24 mouse cellular contexts compared by ENCODE assay signal in genomic region chr11:44901715-44902114, GRCm38 (mm10).
DNase-seq lines count a peak whose midpoint lies in the region; ATAC-seq and TF ChIP-seq lines count a peak whose summit lies in the region.
"Had no signal": no experiment of that assay in that cellular context is flagged by ENCODE, and none has a peak within 500 bp of the region (broad histone marks: within the 10 kb centered on the region; RNA-seq: fewer than 3 reads in every experiment).

No protein-coding gene starts in this region.

- H3K9ac ChIP-seq in hindbrain, postnatal 0 days (replicated peaks; ENCODE audit: low read length) = no peak overlapping the region
- 0 out of 2 replicates have a peak overlapping the region, but pooled peaks have one; percentile 35 for H3K9ac ChIP-seq in neural tube, embryonic 13.5 days
- H3K9ac ChIP-seq: embryonic facial prominence, embryonic 12.5 days; forebrain, embryonic 15.5 days; liver, embryonic 14.5 days; lung, embryonic 14.5 days had no signal

- ATAC-seq in hindbrain, postnatal 0 days = no peak
- no peak for ATAC-seq in neural tube, embryonic 13.5 days (ENCODE audit: low read depth)

- no peak overlapping the region for H3K4me3 ChIP-seq in hindbrain, embryonic 10.5 days
- H3K4me3 ChIP-seq in hindbrain, postnatal 0 days (ENCODE audit: low read length) = no peak overlapping the region
- no peak overlapping the region for H3K4me3 ChIP-seq in neural tube, embryonic 13.5 days
- no peak overlapping the region for H3K4me3 ChIP-seq in limb, embryonic 10.5 days
- H3K4me3 ChIP-seq: embryonic facial prominence, embryonic 12.5 days; forebrain, embryonic 15.5 days had no signal

- no peak for TF ChIP-seq CTCF in hindbrain, postnatal 0 days (IDR thresholded peaks at IDR 0.05; ENCODE audit: low read depth)

- H3K27ac ChIP-seq in hindbrain, embryonic 10.5 days = peak overlapping the region; percentile 41
- H3K27ac ChIP-seq in hindbrain, postnatal 0 days = no peak overlapping the region
- H3K27ac ChIP-seq in neural tube, embryonic 13.5 days (replicated peaks) = peak overlapping the region; percentile 25; the same call in 1 of the 2 replicates
- H3K27ac ChIP-seq in limb, embryonic 10.5 days = peak overlapping the region; percentile 51; the same call in 1 of the 2 replicates
- H3K27ac ChIP-seq: embryonic facial prominence, embryonic 12.5 days; liver, embryonic 14.5 days had no signal

- H3K4me1 ChIP-seq in hindbrain, embryonic 10.5 days (replicated peaks) = peaks cover 60% of the 10 kb centered on the region
- no peaks in the 10 kb centered on the region for H3K4me1 ChIP-seq in hindbrain, postnatal 0 days (ENCODE audit: insufficient read depth, low read length)
- H3K4me1 ChIP-seq in neural tube, embryonic 13.5 days (replicated peaks) = peaks cover 75% of the 10 kb centered on the region
- peaks cover 51% of the 10 kb centered on the region for H3K4me1 ChIP-seq in limb, embryonic 10.5 days

- H3K4me2 ChIP-seq in hindbrain, postnatal 0 days (ENCODE audit: low read depth, low read length) = no peak overlapping the region
- no peak overlapping the region for H3K4me2 ChIP-seq in neural tube, embryonic 13.5 days
- H3K4me2 ChIP-seq: embryonic facial prominence, embryonic 12.5 days; forebrain, embryonic 15.5 days; heart, embryonic 11.5 days; lung, embryonic 14.5 days; midbrain, embryonic 11.5 days had no signal

- H3K9me3 ChIP-seq in hindbrain, embryonic 10.5 days = no peaks in the 10 kb centered on the region
- no peaks in the 10 kb centered on the region for H3K9me3 ChIP-seq in hindbrain, postnatal 0 days (ENCODE audit: low read length)
- H3K9me3 ChIP-seq in neural tube, embryonic 13.5 days = no peaks in the 10 kb centered on the region
- H3K9me3 ChIP-seq in limb, embryonic 10.5 days (replicated peaks) = no peaks in the 10 kb centered on the region
- H3K9me3 ChIP-seq: embryonic facial prominence, embryonic 12.5 days; forebrain, embryonic 15.5 days had no signal

- no peaks in the 10 kb centered on the region for H3K27me3 ChIP-seq in hindbrain, embryonic 10.5 days (ENCODE audit: insufficient read depth, poor library complexity, severe bottlenecking)
- no peaks in the 10 kb centered on the region for H3K27me3 ChIP-seq in hindbrain, postnatal 0 days (ENCODE audit: insufficient read depth, low read length)
- H3K27me3 ChIP-seq in neural tube, embryonic 13.5 days = no peaks in the 10 kb centered on the region
- H3K27me3 ChIP-seq in limb, embryonic 10.5 days (ENCODE audit: low read depth, poor library complexity, severe bottlenecking) = no peaks in the 10 kb centered on the region
- H3K27me3 ChIP-seq: embryonic facial prominence, embryonic 12.5 days; forebrain, embryonic 15.5 days had no signal

- H3K36me3 ChIP-seq in hindbrain, embryonic 10.5 days = no peaks in the 10 kb centered on the region
- H3K36me3 ChIP-seq in hindbrain, postnatal 0 days (ENCODE audit: insufficient read depth, low read length) = no peaks in the 10 kb centered on the region
- H3K36me3 ChIP-seq in neural tube, embryonic 13.5 days = no peaks in the 10 kb centered on the region
- no peaks in the 10 kb centered on the region for H3K36me3 ChIP-seq in limb, embryonic 10.5 days
- H3K36me3 ChIP-seq: embryonic facial prominence, embryonic 12.5 days; forebrain, embryonic 15.5 days had no signal

- WGBS in hindbrain, embryonic 10.5 days = 79% methylated on average over 2 of the region's 2 CpGs
- 87% methylated on average over 2 of the region's 2 CpGs for WGBS in hindbrain, postnatal 0 days
- 59% methylated on average over 2 of the region's 2 CpGs for WGBS in neural tube, embryonic 13.5 days
- WGBS in limb, embryonic 10.5 days = 76% methylated on average over 2 of the region's 2 CpGs

- DNase-seq in hindbrain, embryonic 10.5 days (ENCODE audit: low spot score) = no peak
- DNase-seq in hindbrain, postnatal 0 days (ENCODE audit: low spot score) = no peak
- DNase-seq in neural tube, embryonic 10.5 days (ENCODE audit: extremely low spot score, low spot score) = no peak
- no peak for DNase-seq in limb, embryonic 10.5 days (ENCODE audit: low spot score)
- DNase-seq in kidney, adult 8-10 months = no peak
- no peak for DNase-seq in right cerebral cortex, postnatal 25 days
- DNase-seq: cerebellum, adult 11 months; cerebellum, adult 9-10 months; embryo, embryonic 11 days; gastrocnemius, postnatal 25 days; heart, adult 18-20 months; heart, postnatal 36 days; kidney, adult 9 months; kidney, postnatal 10 days; layer of hippocampus, adult 9-11 months; liver; lung, embryonic 14.5 days; lung, postnatal 14 days had no signal
